Mouse (Mus musculus): ENCODE measurements around the gene Arl9.
A peak's percentile ranks its signal among the peaks of the same experiment; 100 is the strongest.
"Not testable (repeated sequence)": the region's sequence is repeated elsewhere in the genome, so short reads cannot be mapped to it uniquely, and the experiment has no call there.

Gene Arl9

GRCm38 (mm10) chr5:77015544-77016482 is 12.0 kb downstream of the Arl9 start, which contains the start of gene Thegl:
Gene Thegl, plus strand, starts transcription at chr5:77016023.
- DNase-seq (ENCODE audit: low spot score) = peak; percentile 81

GRCm38 (mm10) chr5:77028034-77028433 is 24.2 kb downstream of the Arl9 start:
- no peak for DNase-seq (ENCODE audit: low spot score)

- no peak for DNase-seq (ENCODE audit: low spot score)
Measured at GRCm38 (mm10) chr5:77029735-77030134, 25.9 kb downstream of the Arl9 start.

DNA sequence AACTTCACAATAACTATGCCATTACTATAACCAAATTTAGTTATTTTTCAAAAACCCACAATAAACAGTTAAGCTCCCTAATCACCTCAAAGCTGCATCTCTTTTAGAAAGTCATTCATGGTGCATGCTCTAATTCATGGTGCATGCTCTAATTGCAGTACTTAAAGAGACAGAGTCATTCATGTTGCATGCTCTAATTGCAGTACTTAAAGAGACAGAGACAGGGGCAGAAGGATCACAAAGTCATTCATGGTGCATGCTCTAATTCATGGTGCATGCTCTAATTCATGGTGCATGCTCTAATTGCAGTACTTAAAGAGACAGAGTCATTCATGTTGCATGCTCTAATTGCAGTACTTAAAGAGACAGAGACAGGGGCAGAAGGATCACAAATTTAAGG is 31.2 kb downstream of the Arl9 start:
- DNase-seq (ENCODE audit: low spot score) = not testable (repeated sequence)

DNA sequence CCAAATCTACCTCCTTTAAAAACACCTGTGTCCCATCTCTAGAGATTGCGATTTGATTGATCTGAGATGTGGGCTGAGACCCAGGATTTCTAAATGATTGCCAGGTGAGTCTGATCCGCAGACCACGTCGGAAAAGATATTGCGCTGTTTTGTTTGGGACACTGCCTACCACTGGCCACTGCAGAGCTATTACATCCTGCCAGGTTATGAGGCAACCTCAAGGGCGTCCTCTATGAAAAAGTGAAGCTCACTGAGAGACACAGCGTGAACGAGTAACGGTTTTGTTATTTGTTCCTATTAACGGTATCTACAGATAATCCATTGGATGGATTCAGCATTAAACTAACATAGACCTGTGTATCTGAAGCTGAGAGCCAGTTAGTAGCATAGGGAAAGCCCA is 34.6 kb downstream of the Arl9 start:
- DNase-seq (ENCODE audit: low spot score) = no peak

- no peak for DNase-seq (ENCODE audit: low spot score)
Measured at GRCm38 (mm10) chr5:77039391-77039790, 35.5 kb downstream of the Arl9 start.

- no peak for DNase-seq (ENCODE audit: low spot score)
Measured at GRCm38 (mm10) chr5:77044362-77044761, 40.5 kb downstream of the Arl9 start.

DNA sequence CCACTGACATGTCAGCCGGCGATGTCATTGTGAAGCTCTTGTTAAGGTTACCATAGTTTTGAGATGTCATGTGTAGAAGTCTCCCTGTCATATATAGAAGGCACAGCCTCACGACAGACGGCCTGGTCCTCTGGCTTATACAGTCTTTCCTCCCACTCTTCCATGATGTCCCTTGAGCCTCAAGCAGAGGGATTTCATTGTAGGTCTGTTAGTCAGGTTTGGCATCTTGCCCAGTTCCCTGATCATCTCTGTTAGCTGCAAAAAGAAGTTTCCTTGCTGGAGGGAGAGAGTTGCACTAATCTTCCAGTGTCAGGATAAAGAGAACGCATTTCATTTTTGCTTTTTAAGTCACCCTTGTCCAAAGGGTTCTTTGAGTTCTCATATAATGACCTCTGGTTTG is 48.8 kb downstream of the Arl9 start:
- no peak for DNase-seq (ENCODE audit: low spot score)

GRCm38 (mm10) chr5:77056881-77057440 is 53.1 kb downstream of the Arl9 start:
- no peak for DNase-seq (ENCODE audit: low spot score)
